Mouse (Mus musculus) myocyte (in vitro differentiated cells): ENCODE data around the gene Matn4. TPM values are rescaled to one million over a fixed set of nuclear protein-coding genes. Genes with fewer than 3 reads are reported as not detected.

Experiments
- H3K27me3 ChIP-seq: one replicate; pipeline ENCODE4 v1.6.1; 2011; ENCODE audit not compliant: control insufficient read depth, insufficient read depth, insufficient read length
- H3K36me3 ChIP-seq: one replicate; pipeline ENCODE4 v1.6.1; 2011; ENCODE audit not compliant: control insufficient read depth, insufficient read depth
- H3K4me2 ChIP-seq: one replicate; pipeline ENCODE4 v1.6.1; 2011; ENCODE audit warnings: low read depth, control low read depth
- H3K4me3 ChIP-seq: one replicate; pipeline ENCODE4 v1.5.1; 2011; ENCODE audit warnings: mild to moderate bottlenecking, control low read depth, moderate library complexity
- H3K79me2 ChIP-seq: one replicate; pipeline ENCODE4 v1.6.1; 2011; ENCODE audit not compliant: control insufficient read depth, insufficient read depth
- H3ac ChIP-seq: one replicate; pipeline ENCODE4 v1.6.1; 2011; ENCODE audit not compliant: control insufficient read depth, insufficient read length
- CEBPB ChIP-seq: IDR thresholded peaks from 2 replicates; pipeline ENCODE4 v1.6.1; 2011; ENCODE audit warnings: mild to moderate bottlenecking, moderate library complexity; ENCODE audit not compliant: poor library complexity, insufficient read depth, severe bottlenecking
- E2F4 ChIP-seq: IDR thresholded peaks from one replicate; pipeline ENCODE4 v1.6.1; 2011; ENCODE audit warnings: mild to moderate bottlenecking, control low read depth, moderate library complexity; ENCODE audit not compliant: insufficient read depth
- MAX ChIP-seq: IDR thresholded peaks from one replicate; pipeline ENCODE4 v1.6.1; 2011; ENCODE audit warnings: low read depth, mild to moderate bottlenecking, control low read depth
- MYOD1 ChIP-seq, 3 experiments: IDR thresholded peaks; one replicate each; pipeline ENCODE4 v1.6.1; 2011; ENCODE audit warnings: control low read depth in 2 of 3, low read depth in 2 of 3, mild to moderate bottlenecking in 2 of 3, moderate library complexity in 1 of 3; ENCODE audit not compliant: insufficient read length in 2 of 3, control insufficient read depth in 1 of 3
- MYOG ChIP-seq, 3 experiments: IDR thresholded peaks; one replicate each; pipeline ENCODE4 v1.6.1; 2011; ENCODE audit warnings: control low read depth in 2 of 3, low read depth in 2 of 3, mild to moderate bottlenecking in 2 of 3; ENCODE audit not compliant: insufficient read length in 2 of 3, control insufficient read depth in 1 of 3, insufficient read depth in 1 of 3
- POLR2A ChIP-seq: IDR thresholded peaks from one replicate; pipeline ENCODE4 v1.6.1; 2011; ENCODE audit warnings: low read depth, mild to moderate bottlenecking, control low read depth, moderate library complexity; ENCODE audit not compliant: insufficient read length
- POLR2AphosphoS2 ChIP-seq: IDR thresholded peaks from one replicate; pipeline ENCODE4 v1.6.1; 2011; ENCODE audit warnings: low read depth, control low read depth; ENCODE audit not compliant: insufficient read length
- REST ChIP-seq: IDR thresholded peaks from one replicate; pipeline ENCODE4 v1.6.1; 2011; ENCODE audit warnings: mild to moderate bottlenecking, control low read depth, moderate library complexity; ENCODE audit not compliant: insufficient read depth, insufficient read length
- SRF ChIP-seq: IDR thresholded peaks from one replicate; pipeline ENCODE4 v1.6.1; 2011; ENCODE audit warnings: low read depth; ENCODE audit not compliant: control insufficient read depth, insufficient read length
- TCF12 ChIP-seq: IDR thresholded peaks from one replicate; pipeline ENCODE4 v1.6.1; 2011; ENCODE audit warnings: mild to moderate bottlenecking, control low read depth; ENCODE audit not compliant: poor library complexity, insufficient read depth, severe bottlenecking
- TCF3 ChIP-seq: IDR thresholded peaks from one replicate; pipeline ENCODE4 v1.6.1; 2011; ENCODE audit warnings: low read depth, control low read depth; ENCODE audit not compliant: insufficient read length
- USF1 ChIP-seq: IDR thresholded peaks from one replicate; pipeline ENCODE4 v1.6.1; 2011; ENCODE audit warnings: low read depth, mild to moderate bottlenecking, control low read depth, moderate library complexity
- polyA plus RNA-seq: library from polyadenylated mRNA; unstranded; fragments of >200 nt; fragmentation: generic; extraction: Trizol; gene quantifications from one replicate; pipeline ENCODE4 v1.2.1, GENCODE M21; 2012; ENCODE audit warnings: missing spikeins

The Matn4 gene
- polyA plus RNA-seq, 1 experiment = 0.01 TPM

GRCm38 (mm10) chr2:164381726-164382125, 23.2 kb downstream of the Matn4 start:
- no peaks in the 10 kb centered on the region for H3K36me3 ChIP-seq
- TF ChIP-seq MYOD1 (IDR thresholded peaks at IDR 0.05; ENCODE audit: control insufficient read depth in 1 of 3, insufficient read length in 2 of 3, low read depth in 2 of 3) = no peak
- TF ChIP-seq REST = no peak
- no peak for TF ChIP-seq POLR2AphosphoS2
- TF ChIP-seq TCF12 = no peak
- no peak for TF ChIP-seq SRF
- TF ChIP-seq TCF3 = no peak
- no peak for TF ChIP-seq POLR2A
- TF ChIP-seq MYOG (IDR thresholded peaks at IDR 0.05; ENCODE audit: control insufficient read depth in 1 of 3, insufficient read depth in 1 of 3, insufficient read length in 2 of 3, low read depth in 2 of 3) = no peak
- TF ChIP-seq E2F4 = no peak
- no peak for TF ChIP-seq CEBPB
- TF ChIP-seq MAX = no peak
- no peak for TF ChIP-seq USF1
- H3K79me2 ChIP-seq = no peaks in the 10 kb centered on the region
- H3K27me3 ChIP-seq = no peaks in the 10 kb centered on the region
- H3K4me3 ChIP-seq = no peak overlapping the region
- no peak overlapping the region for H3ac ChIP-seq
- H3K4me2 ChIP-seq = no peak overlapping the region

GRCm38 (mm10) chr2:164377478-164378426, 27.2 kb downstream of the Matn4 start:
- peak overlapping the region; percentile 26 for H3K4me2 ChIP-seq

GRCm38 (mm10) chr2:164373187-164373586, 31.8 kb downstream of the Matn4 start:
- Histone ChIP-seq H3K27me3 (no peaks in the 10 kb centered on the region), H3K4me2 (no peak overlapping the region), H3ac (no peak overlapping the region), H3K4me3 (no peak overlapping the region), H3K79me2 (no peaks in the 10 kb centered on the region), H3K36me3 (no peaks in the 10 kb centered on the region)
- no peak for TF ChIP-seq CEBPB

More at GRCm38 (mm10) chr2:164377478-164378426, 27.2 kb downstream of the Matn4 start:
- no peak for TF ChIP-seq MAX
- no peak for TF ChIP-seq SRF
- TF ChIP-seq TCF3 = no peak
- no peak for TF ChIP-seq E2F4
- TF ChIP-seq MYOD1 (IDR thresholded peaks at IDR 0.05; ENCODE audit: control insufficient read depth in 1 of 3, insufficient read length in 2 of 3, low read depth in 2 of 3) = no peak
- no peak for TF ChIP-seq REST
- no peak for TF ChIP-seq USF1
- TF ChIP-seq MYOG (IDR thresholded peaks at IDR 0.05; ENCODE audit: control insufficient read depth in 1 of 3, insufficient read depth in 1 of 3, insufficient read length in 2 of 3, low read depth in 2 of 3) = no peak
- TF ChIP-seq TCF12 = no peak
- TF ChIP-seq CEBPB = no peak
- no peak overlapping the region for H3ac ChIP-seq
- H3K4me3 ChIP-seq = no peak overlapping the region
- H3K79me2 ChIP-seq = no peaks in the 10 kb centered on the region
- no peaks in the 10 kb centered on the region for H3K36me3 ChIP-seq
- H3K27me3 ChIP-seq = no peaks in the 10 kb centered on the region

DNA sequence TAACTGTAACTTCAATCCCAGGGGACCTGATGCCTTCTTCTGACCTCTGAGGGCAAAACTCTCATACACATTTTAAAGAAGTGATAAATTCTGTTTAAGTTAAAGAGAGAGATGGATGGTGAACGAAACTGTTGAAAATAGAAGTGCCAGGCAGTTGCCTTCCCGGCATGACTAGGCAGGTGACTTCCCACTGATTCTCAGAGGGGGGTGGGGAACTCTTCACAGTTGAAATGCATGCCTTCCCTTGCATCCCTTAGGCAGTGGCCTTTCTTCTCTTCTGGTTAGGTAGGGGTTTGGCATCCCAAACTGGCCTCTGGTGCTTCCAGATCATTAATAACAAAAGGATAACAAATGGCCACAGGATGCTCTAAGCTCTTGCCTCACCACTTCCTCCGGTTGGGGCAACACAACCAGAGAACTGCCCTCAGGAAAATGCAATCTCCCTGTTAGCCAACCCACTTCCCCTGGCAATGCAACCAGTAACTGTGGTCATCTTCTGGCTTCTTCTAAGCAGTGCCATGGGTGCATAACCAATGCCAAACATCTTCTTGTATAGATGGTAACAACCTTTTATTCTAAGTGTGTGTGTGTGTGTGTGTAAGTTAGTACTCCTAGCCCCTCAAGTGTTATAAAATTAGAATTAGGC, 32.4 kb downstream of the Matn4 start:
- Histone ChIP-seq H3K4me2 (peak overlapping the region; percentile 19), H3K27me3 (no peaks in the 10 kb centered on the region), H3K36me3 (no peaks in the 10 kb centered on the region), H3K4me3 (no peak overlapping the region), H3K79me2 (no peaks in the 10 kb centered on the region), H3ac (no peak overlapping the region)
- TF ChIP-seq REST (no peak), MYOG (IDR thresholded peaks at IDR 0.05; ENCODE audit: control insufficient read depth in 1 of 3, insufficient read depth in 1 of 3, insufficient read length in 2 of 3, low read depth in 2 of 3) (no peak), TCF12 (no peak), POLR2AphosphoS2 (no peak), TCF3 (no peak), USF1 (no peak), E2F4 (no peak), CEBPB (no peak), SRF (no peak), POLR2A (no peak), MAX (no peak), MYOD1 (IDR thresholded peaks at IDR 0.05; ENCODE audit: control insufficient read depth in 1 of 3, insufficient read length in 2 of 3, low read depth in 2 of 3) (no peak)
